Mouse (Mus musculus): ENCODE measurements around the gene Tbx1. TPM values are rescaled to one million over a fixed set of nuclear protein-coding genes. Genes with fewer than 3 reads are reported as not detected.
A peak's percentile ranks its signal among the peaks of the same experiment; 100 is the strongest.

Tbx1 gene
- polyA plus RNA-seq, 1 experiment from 2014 or later = 0.48 TPM

DNA sequence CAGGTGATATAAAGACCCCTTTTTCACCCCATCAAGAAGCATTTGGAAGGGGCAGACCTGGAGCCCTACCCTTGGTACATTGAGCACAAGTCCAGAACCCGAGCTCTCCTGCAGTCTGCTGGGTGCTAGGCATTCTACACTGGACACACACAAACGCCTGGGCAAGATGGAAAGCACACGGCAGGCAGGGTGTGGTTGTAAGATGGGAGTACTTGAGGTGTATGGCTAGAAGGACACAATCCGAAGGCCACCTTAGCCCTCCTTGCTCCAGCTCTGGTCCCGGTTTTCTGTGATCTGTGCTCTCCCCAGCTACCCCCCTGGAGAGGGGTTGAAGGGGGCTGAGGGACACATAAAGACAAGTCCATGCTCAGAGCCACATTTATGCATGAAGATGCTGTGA is 39.8 kb upstream of the Tbx1 start:
- H3K27me3 ChIP-seq (replicated peaks; ENCODE audit: control insufficient read depth, insufficient read depth, low read length) = peaks cover 17% of the 10 kb centered on the region
- 60% methylated on average over 5 of the region's 5 CpGs for WGBS
- DNase-seq (ENCODE audit: low spot score) = no peak
- peak overlapping the region; percentile 79 for H3K4me2 ChIP-seq (ENCODE audit: low read length)
- H3K27ac ChIP-seq (ENCODE audit: low read depth, low read length) = no peak overlapping the region
- ATAC-seq = peak; percentile 4; the same call in 1 of the 2 replicates
- H3K9ac ChIP-seq (ENCODE audit: low read length) = peak overlapping the region; percentile 98
- H3K36me3 ChIP-seq (ENCODE audit: control insufficient read depth, insufficient read depth, low read length) = peaks cover 3% of the 10 kb centered on the region
- no peaks in the 10 kb centered on the region for H3K9me3 ChIP-seq (replicated peaks; ENCODE audit: control insufficient read depth, low read length)
- peak overlapping the region; percentile 84 for H3K4me3 ChIP-seq (ENCODE audit: low read depth, low read length)
- H3K4me1 ChIP-seq (ENCODE audit: control insufficient read depth, insufficient read depth, low read length) = peaks cover 28% of the 10 kb centered on the region

GRCm38 (mm10) chr16:18629390-18630231 is 39.1 kb upstream of the Tbx1 start, which contains the start of gene Sept5:
Gene Sept5 (minus strand): TSS chr16:18629954.
- peak within 1 kb of the TSS; percentile 84 for H3K4me3 ChIP-seq (ENCODE audit: low read depth, low read length)
- H3K9ac ChIP-seq (ENCODE audit: low read length) = peak within 1 kb of the TSS; percentile 98
- under 1% methylated on average over 74 of the region's 93 CpGs for WGBS
- peaks cover 28% of the 10 kb centered on the region for H3K4me1 ChIP-seq (ENCODE audit: control insufficient read depth, insufficient read depth, low read length)
- H3K4me2 ChIP-seq (ENCODE audit: low read length) = peak within 1 kb of the TSS; percentile 79
- H3K36me3 ChIP-seq (ENCODE audit: control insufficient read depth, insufficient read depth, low read length) = peaks cover 10% of the 10 kb centered on the region
- H3K9me3 ChIP-seq (replicated peaks; ENCODE audit: control insufficient read depth, low read length) = no peaks in the 10 kb centered on the region
- DNase-seq (ENCODE audit: low spot score) (peak; percentile 68), ATAC-seq (peak; percentile 63)
- H3K27ac ChIP-seq (ENCODE audit: low read depth, low read length) = peak within 1 kb of the TSS; percentile 76
- H3K27me3 ChIP-seq (replicated peaks; ENCODE audit: control insufficient read depth, insufficient read depth, low read length) = peaks cover 24% of the 10 kb centered on the region

DNA sequence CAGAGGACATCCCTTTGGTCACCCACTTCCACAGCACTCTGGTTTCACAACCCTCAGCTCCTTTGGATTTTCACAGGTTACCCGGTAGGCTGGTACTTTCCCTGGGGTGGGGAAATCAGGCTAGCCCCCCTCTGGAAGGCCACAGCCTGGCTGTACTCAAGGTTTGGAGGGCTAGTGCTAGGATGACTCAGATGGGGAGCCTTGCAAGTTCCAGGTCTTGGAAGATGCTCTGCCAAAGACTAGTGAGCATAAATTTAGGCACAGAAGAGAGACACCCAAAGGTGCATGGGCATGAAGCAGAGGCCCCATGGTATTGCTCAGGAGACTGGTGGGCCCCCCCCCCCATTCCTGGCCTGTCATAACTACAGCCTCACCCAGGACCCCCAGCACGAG is 38.5 kb upstream of the Tbx1 start:
- ATAC-seq (no peak; the same call in none of the 2 replicates), DNase-seq (ENCODE audit: low spot score) (no peak)
- Histone ChIP-seq H3K4me3 (ENCODE audit: low read depth, low read length) (peak overlapping the region; percentile 84), H3K4me1 (ENCODE audit: control insufficient read depth, insufficient read depth, low read length) (peaks cover 28% of the 10 kb centered on the region), H3K27me3 (replicated peaks; ENCODE audit: control insufficient read depth, insufficient read depth, low read length) (peaks cover 31% of the 10 kb centered on the region), H3K9me3 (replicated peaks; ENCODE audit: control insufficient read depth, low read length) (no peaks in the 10 kb centered on the region), H3K4me2 (ENCODE audit: low read length) (peak overlapping the region; percentile 79), H3K27ac (ENCODE audit: low read depth, low read length) (peak overlapping the region; percentile 76), H3K9ac (ENCODE audit: low read length) (peak overlapping the region; percentile 98), H3K36me3 (ENCODE audit: control insufficient read depth, insufficient read depth, low read length) (peaks cover 16% of the 10 kb centered on the region)
- 20% methylated on average over 2 of the region's 2 CpGs for WGBS

DNA sequence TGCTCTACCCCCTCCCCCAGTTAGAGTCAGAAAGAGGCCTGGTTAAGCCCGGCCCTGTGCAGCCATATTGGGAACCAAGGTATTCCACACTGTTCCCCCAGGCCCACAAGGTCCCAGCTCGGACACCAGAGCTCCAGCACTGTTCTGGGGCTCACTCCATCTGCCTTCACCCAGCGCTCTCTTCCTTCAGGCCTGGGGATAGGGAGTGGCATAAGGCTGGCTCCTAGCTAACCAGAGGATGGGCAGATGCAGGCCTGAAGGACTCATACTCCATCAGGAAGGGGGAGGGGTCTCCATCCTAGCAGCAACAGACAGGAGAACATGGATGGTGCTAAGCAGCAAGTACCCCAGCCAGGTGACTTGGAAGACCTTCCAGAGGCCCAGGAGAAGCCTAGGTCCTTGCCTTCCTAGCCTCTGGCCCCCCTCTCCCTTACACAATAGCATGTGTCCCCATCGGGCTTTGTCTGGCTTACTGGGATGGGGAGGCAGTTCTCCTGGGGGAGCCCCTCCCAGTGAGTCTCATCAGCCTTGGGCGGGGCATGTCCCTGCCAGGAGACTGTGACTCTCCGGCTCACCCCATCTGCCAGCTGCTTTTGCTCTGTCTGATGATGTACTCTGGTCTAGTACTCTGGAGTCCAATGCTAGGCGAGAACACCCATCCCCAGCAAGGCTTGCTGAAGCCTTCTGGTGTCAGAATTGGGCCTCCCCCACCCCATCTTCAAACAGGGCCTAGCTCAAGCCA is 37.9 kb upstream of the Tbx1 start:
- 59% methylated on average over 7 of the region's 7 CpGs for WGBS
- 0 out of 2 replicates have a peak, but pooled peaks have one; percentile 7 for ATAC-seq
- H3K27me3 ChIP-seq (replicated peaks; ENCODE audit: control insufficient read depth, insufficient read depth, low read length) = peaks cover 36% of the 10 kb centered on the region
- peaks cover 22% of the 10 kb centered on the region for H3K36me3 ChIP-seq (ENCODE audit: control insufficient read depth, insufficient read depth, low read length)
- peak overlapping the region; percentile 76 for H3K27ac ChIP-seq (ENCODE audit: low read depth, low read length)
- no peak for DNase-seq (ENCODE audit: low spot score)
- H3K4me1 ChIP-seq (ENCODE audit: control insufficient read depth, insufficient read depth, low read length) = peaks cover 28% of the 10 kb centered on the region
- no peaks in the 10 kb centered on the region for H3K9me3 ChIP-seq (replicated peaks; ENCODE audit: control insufficient read depth, low read length)
- peak overlapping the region; percentile 98 for H3K9ac ChIP-seq (ENCODE audit: low read length)
- peak overlapping the region; percentile 79 for H3K4me2 ChIP-seq (ENCODE audit: low read length)
- H3K4me3 ChIP-seq (ENCODE audit: low read depth, low read length) = peak overlapping the region; percentile 84

GRCm38 (mm10) chr16:18627163-18627562 is 36.7 kb upstream of the Tbx1 start:
- H3K27me3 ChIP-seq (replicated peaks; ENCODE audit: control insufficient read depth, insufficient read depth, low read length) = peaks cover 49% of the 10 kb centered on the region
- no peak overlapping the region for H3K9ac ChIP-seq (ENCODE audit: low read length)
- no peak for ATAC-seq

GRCm38 (mm10) chr16:18626376-18626878 is 36.0 kb upstream of the Tbx1 start, which contains the start of gene Gm49601:
Gene Gm49601 (minus strand): TSS chr16:18626427.
- Histone ChIP-seq H3K4me1 (ENCODE audit: control insufficient read depth, insufficient read depth, low read length) (peaks cover 28% of the 10 kb centered on the region), H3K9ac (ENCODE audit: low read length) (peak within 1 kb of the TSS; percentile 65), H3K4me2 (ENCODE audit: low read length) (peak within 1 kb of the TSS; percentile 79), H3K4me3 (ENCODE audit: low read depth, low read length) (peak within 1 kb of the TSS; percentile 84), H3K36me3 (ENCODE audit: control insufficient read depth, insufficient read depth, low read length) (peaks cover 41% of the 10 kb centered on the region), H3K9me3 (replicated peaks; ENCODE audit: control insufficient read depth, low read length) (no peaks in the 10 kb centered on the region), H3K27me3 (replicated peaks; ENCODE audit: control insufficient read depth, insufficient read depth, low read length) (peaks cover 56% of the 10 kb centered on the region), H3K27ac (ENCODE audit: low read depth, low read length) (no peak within 1 kb of the TSS)
- DNase-seq (ENCODE audit: low spot score) (peak; percentile 76), ATAC-seq (peak; percentile 47)
- under 1% methylated on average over 55 of the region's 65 CpGs for WGBS

More at GRCm38 (mm10) chr16:18627163-18627562, 36.7 kb upstream of the Tbx1 start:
- 51% methylated on average over 3 of the region's 3 CpGs for WGBS
- Histone ChIP-seq H3K4me2 (ENCODE audit: low read length) (peak overlapping the region; percentile 79), H3K36me3 (ENCODE audit: control insufficient read depth, insufficient read depth, low read length) (peaks cover 34% of the 10 kb centered on the region), H3K27ac (ENCODE audit: low read depth, low read length) (no peak overlapping the region), H3K4me3 (ENCODE audit: low read depth, low read length) (peak overlapping the region; percentile 84), H3K9me3 (replicated peaks; ENCODE audit: control insufficient read depth, low read length) (no peaks in the 10 kb centered on the region), H3K4me1 (ENCODE audit: control insufficient read depth, insufficient read depth, low read length) (peaks cover 28% of the 10 kb centered on the region)
- DNase-seq (ENCODE audit: low spot score) = no peak

- peaks cover 41% of the 10 kb centered on the region for H3K36me3 ChIP-seq (ENCODE audit: control insufficient read depth, insufficient read depth, low read length)
- H3K27ac ChIP-seq (ENCODE audit: low read depth, low read length) = no peak overlapping the region
- H3K4me3 ChIP-seq (ENCODE audit: low read depth, low read length) = peak overlapping the region; percentile 84
- H3K4me2 ChIP-seq (ENCODE audit: low read length) = peak overlapping the region; percentile 79
- ATAC-seq (0 out of 2 replicates have a peak, but pooled peaks have one; percentile 0), DNase-seq (ENCODE audit: low spot score) (no peak)
- H3K9ac ChIP-seq (ENCODE audit: low read length) = peak overlapping the region; percentile 65
- 14% methylated on average over 26 of the region's 26 CpGs for WGBS
- peaks cover 62% of the 10 kb centered on the region for H3K27me3 ChIP-seq (replicated peaks; ENCODE audit: control insufficient read depth, insufficient read depth, low read length)
- no peaks in the 10 kb centered on the region for H3K9me3 ChIP-seq (replicated peaks; ENCODE audit: control insufficient read depth, low read length)
- H3K4me1 ChIP-seq (ENCODE audit: control insufficient read depth, insufficient read depth, low read length) = peaks cover 32% of the 10 kb centered on the region
Measured at GRCm38 (mm10) chr16:18625791-18626311, 35.4 kb upstream of the Tbx1 start.

- Histone ChIP-seq H3K27ac (ENCODE audit: low read depth, low read length) (no peak overlapping the region), H3K9me3 (replicated peaks; ENCODE audit: control insufficient read depth, low read length) (no peaks in the 10 kb centered on the region), H3K27me3 (replicated peaks; ENCODE audit: control insufficient read depth, insufficient read depth, low read length) (peaks cover 69% of the 10 kb centered on the region), H3K9ac (ENCODE audit: low read length) (no peak overlapping the region), H3K4me2 (ENCODE audit: low read length) (no peak overlapping the region), H3K4me1 (ENCODE audit: control insufficient read depth, insufficient read depth, low read length) (peaks cover 35% of the 10 kb centered on the region), H3K36me3 (ENCODE audit: control insufficient read depth, insufficient read depth, low read length) (peaks cover 41% of the 10 kb centered on the region), H3K4me3 (ENCODE audit: low read depth, low read length) (no peak overlapping the region)
- no peak for ATAC-seq
- WGBS = 45% methylated on average over 14 of the region's 14 CpGs
- no peak for DNase-seq (ENCODE audit: low spot score)
Measured at GRCm38 (mm10) chr16:18625097-18625496, 34.6 kb upstream of the Tbx1 start.
